Mouse (Mus musculus): ENCODE results near the gene Gm30083. TPM values are rescaled to one million over a fixed set of nuclear protein-coding genes. Genes with fewer than 3 reads are reported as not detected.

Gene Gm30083
- polyA plus RNA-seq, 1 experiment: not detected

- WGBS: 89% methylated on average over 9 of the region's 9 CpGs
- no peak overlapping the region for H3K4me3 ChIP-seq (ENCODE audit: extremely low read depth, insufficient read depth, insufficient read length)
- H3K27me3 ChIP-seq (ENCODE audit: control insufficient read depth, insufficient read depth, low read length): no peaks in the 10 kb centered on the region
- H3K27ac ChIP-seq (ENCODE audit: insufficient read depth, low read length): no peak overlapping the region
- peak in 1 of 2 experiments; percentile 2 for DNase-seq (ENCODE audit: low read depth in 1 of 2, low spot score in 2 of 2)
- H3K36me3 ChIP-seq (ENCODE audit: control insufficient read depth, insufficient read depth, low read length): no peaks in the 10 kb centered on the region
- no peak for TF ChIP-seq CTCF (IDR thresholded peaks at IDR 0.05; ENCODE audit: extremely low read depth, insufficient read depth, insufficient read length, insufficient replicate concordance)
- TF ChIP-seq POLR2A (IDR thresholded peaks at IDR 0.05; ENCODE audit: low read depth, low read length): no peak
- H3K4me1 ChIP-seq (ENCODE audit: control insufficient read depth, insufficient read depth, insufficient read length): no peaks in the 10 kb centered on the region
These were observed 21.9 kb downstream of the Gm30083 start for GRCm38 (mm10) chr14:33993051-33993450.

DNA sequence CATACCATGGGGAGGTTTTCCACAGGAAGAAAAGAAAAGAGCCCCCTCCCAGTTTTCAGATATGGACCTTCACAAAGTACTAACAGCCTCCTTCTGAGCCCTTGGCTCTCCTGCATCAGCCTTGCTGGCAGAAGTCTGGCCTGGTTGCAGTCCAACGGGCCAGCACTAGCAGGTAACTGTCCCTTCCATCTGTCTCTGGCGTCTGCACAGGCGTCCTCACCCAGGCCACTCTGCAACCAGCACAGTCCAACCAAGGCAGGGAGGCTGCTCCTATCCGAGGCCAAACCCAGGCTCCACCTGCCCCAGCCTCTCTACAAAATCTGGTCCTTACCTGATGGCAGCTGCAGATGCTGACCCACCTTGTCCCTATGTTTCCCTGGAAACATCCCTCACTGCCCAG, 23.0 kb downstream of the Gm30083 start:
- Histone ChIP-seq H3K4me3 (ENCODE audit: extremely low read depth, insufficient read depth, insufficient read length) (no peak overlapping the region), H3K27ac (ENCODE audit: insufficient read depth, low read length) (no peak overlapping the region), H3K36me3 (ENCODE audit: control insufficient read depth, insufficient read depth, low read length) (no peaks in the 10 kb centered on the region), H3K27me3 (ENCODE audit: control insufficient read depth, insufficient read depth, low read length) (no peaks in the 10 kb centered on the region), H3K4me1 (ENCODE audit: control insufficient read depth, insufficient read depth, insufficient read length) (no peaks in the 10 kb centered on the region)
- 82% methylated on average over 4 of the region's 4 CpGs for WGBS
- TF ChIP-seq POLR2A (IDR thresholded peaks at IDR 0.05; ENCODE audit: low read depth, low read length) (no peak), CTCF (IDR thresholded peaks at IDR 0.05; ENCODE audit: extremely low read depth, insufficient read depth, insufficient read length, insufficient replicate concordance) (no peak)
- peak in 1 of 2 experiments; percentile 1 for DNase-seq (ENCODE audit: low read depth in 1 of 2, low spot score in 2 of 2)

GRCm38 (mm10) chr14:33989201-33989600, 25.8 kb downstream of the Gm30083 start:
- no peak for TF ChIP-seq CTCF (IDR thresholded peaks at IDR 0.05; ENCODE audit: extremely low read depth, insufficient read depth, insufficient read length, insufficient replicate concordance)
- TF ChIP-seq POLR2A (IDR thresholded peaks at IDR 0.05; ENCODE audit: low read depth, low read length): no peak
- WGBS: 65% methylated on average over 3 of the region's 3 CpGs
- Histone ChIP-seq H3K27me3 (ENCODE audit: control insufficient read depth, insufficient read depth, low read length) (no peaks in the 10 kb centered on the region), H3K36me3 (ENCODE audit: control insufficient read depth, insufficient read depth, low read length) (no peaks in the 10 kb centered on the region), H3K27ac (ENCODE audit: insufficient read depth, low read length) (no peak overlapping the region), H3K4me3 (ENCODE audit: extremely low read depth, insufficient read depth, insufficient read length) (no peak overlapping the region), H3K4me1 (ENCODE audit: control insufficient read depth, insufficient read depth, insufficient read length) (no peaks in the 10 kb centered on the region)
- no peak for DNase-seq (ENCODE audit: low read depth in 1 of 2, low spot score in 2 of 2)

DNA sequence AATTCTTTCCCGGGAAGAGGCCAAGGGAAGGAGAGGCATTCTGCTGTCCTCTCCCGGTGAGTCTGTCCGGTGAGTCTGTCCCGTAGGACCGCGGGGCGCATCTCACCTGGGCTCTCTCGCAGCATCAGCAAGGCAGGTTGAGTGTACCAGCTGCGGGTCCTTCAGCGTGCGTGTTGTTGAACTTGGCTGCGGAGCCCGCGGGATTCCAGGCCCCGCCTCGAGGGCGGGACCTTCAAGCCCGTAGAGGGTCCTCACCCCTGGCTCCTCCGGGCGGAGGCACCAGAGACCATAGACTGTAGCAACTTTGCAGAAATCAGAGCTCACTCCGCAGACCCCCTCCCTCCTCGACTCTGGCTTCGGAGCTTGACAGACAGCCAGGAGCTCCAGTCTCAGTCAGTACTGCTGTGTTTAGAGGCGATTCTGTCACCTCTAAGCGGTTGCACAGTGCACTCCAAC, 36.4 kb downstream of the Gm30083 start, which contains the start of gene Zfp488:
Zfp488 (minus strand) TSS at position 161 of the 456 bp plus-strand sequence.
- no peaks in the 10 kb centered on the region for H3K36me3 ChIP-seq (ENCODE audit: control insufficient read depth, insufficient read depth, low read length)
- H3K4me1 ChIP-seq (ENCODE audit: control insufficient read depth, insufficient read depth, insufficient read length): no peaks in the 10 kb centered on the region
- H3K4me3 ChIP-seq (ENCODE audit: extremely low read depth, insufficient read depth, insufficient read length): no peak within 1 kb of the TSS
- WGBS: 12% methylated on average over 25 of the region's 25 CpGs
- no peaks in the 10 kb centered on the region for H3K27me3 ChIP-seq (ENCODE audit: control insufficient read depth, insufficient read depth, low read length)
- DNase-seq (ENCODE audit: low read depth in 1 of 2, low spot score in 2 of 2): no peak
- no peak within 1 kb of the TSS for H3K27ac ChIP-seq (ENCODE audit: insufficient read depth, low read length)
- no peak for TF ChIP-seq POLR2A (IDR thresholded peaks at IDR 0.05; ENCODE audit: low read depth, low read length)
- TF ChIP-seq CTCF (IDR thresholded peaks at IDR 0.05; ENCODE audit: extremely low read depth, insufficient read depth, insufficient read length, insufficient replicate concordance): no peak

DNA sequence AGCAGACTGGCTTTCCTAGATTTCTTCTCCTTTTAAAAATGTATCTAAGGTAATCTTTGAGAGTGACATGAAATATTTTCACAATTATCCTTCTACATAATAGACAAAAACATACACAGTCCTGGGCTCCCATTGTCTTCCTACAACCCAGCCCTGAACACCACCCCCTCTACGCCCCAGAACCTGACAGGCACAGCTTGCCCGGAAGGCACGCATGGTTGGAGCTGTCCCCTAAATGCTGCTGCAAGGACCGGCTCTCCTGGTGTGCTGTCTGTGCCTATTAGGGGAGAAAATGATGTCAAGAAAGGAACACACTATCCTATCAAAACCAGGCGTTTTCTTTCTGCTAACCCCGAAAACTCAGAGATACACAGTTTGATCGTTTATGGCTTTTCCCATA, 37.2 kb downstream of the Gm30083 start:
- 56% methylated on average over 7 of the region's 7 CpGs for WGBS
- H3K36me3 ChIP-seq (ENCODE audit: control insufficient read depth, insufficient read depth, low read length): no peaks in the 10 kb centered on the region
- H3K4me1 ChIP-seq (ENCODE audit: control insufficient read depth, insufficient read depth, insufficient read length): no peaks in the 10 kb centered on the region
- TF ChIP-seq POLR2A (IDR thresholded peaks at IDR 0.05; ENCODE audit: low read depth, low read length): no peak
- no peak for TF ChIP-seq CTCF (IDR thresholded peaks at IDR 0.05; ENCODE audit: extremely low read depth, insufficient read depth, insufficient read length, insufficient replicate concordance)
- H3K27me3 ChIP-seq (ENCODE audit: control insufficient read depth, insufficient read depth, low read length): no peaks in the 10 kb centered on the region
- no peak for DNase-seq (ENCODE audit: low read depth in 1 of 2, low spot score in 2 of 2)
- H3K4me3 ChIP-seq (ENCODE audit: extremely low read depth, insufficient read depth, insufficient read length): no peak overlapping the region
- H3K27ac ChIP-seq (ENCODE audit: insufficient read depth, low read length): no peak overlapping the region

DNA sequence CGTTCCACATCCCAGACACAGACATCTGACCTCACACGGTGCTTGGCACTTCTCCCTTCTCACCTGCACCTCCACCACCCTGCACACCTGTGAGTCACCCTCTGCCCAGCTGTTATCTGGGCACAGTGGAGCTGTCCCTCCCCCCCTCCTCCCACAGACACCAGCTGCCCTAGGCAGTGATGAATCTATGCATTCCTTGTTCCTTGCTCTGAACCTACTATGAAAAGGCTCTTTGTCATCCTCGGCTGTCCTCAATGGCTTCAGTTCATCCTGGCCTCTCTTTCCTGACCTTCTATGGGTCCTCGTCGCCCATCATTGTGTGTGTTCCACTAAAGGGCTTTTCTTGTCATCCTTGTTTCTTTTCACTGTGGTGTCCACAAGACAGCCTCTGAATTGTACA, 40.2 kb downstream of the Gm30083 start:
- H3K36me3 ChIP-seq (ENCODE audit: control insufficient read depth, insufficient read depth, low read length): no peaks in the 10 kb centered on the region
- H3K4me3 ChIP-seq (ENCODE audit: extremely low read depth, insufficient read depth, insufficient read length): no peak overlapping the region
- H3K27me3 ChIP-seq (ENCODE audit: control insufficient read depth, insufficient read depth, low read length): no peaks in the 10 kb centered on the region
- WGBS: 70% methylated on average over 5 of the region's 5 CpGs
- no peak overlapping the region for H3K27ac ChIP-seq (ENCODE audit: insufficient read depth, low read length)
- no peaks in the 10 kb centered on the region for H3K4me1 ChIP-seq (ENCODE audit: control insufficient read depth, insufficient read depth, insufficient read length)
- no peak for TF ChIP-seq CTCF (IDR thresholded peaks at IDR 0.05; ENCODE audit: extremely low read depth, insufficient read depth, insufficient read length, insufficient replicate concordance)
- TF ChIP-seq POLR2A (IDR thresholded peaks at IDR 0.05; ENCODE audit: low read depth, low read length): no peak
- no peak for DNase-seq (ENCODE audit: low read depth in 1 of 2, low spot score in 2 of 2)

DNA sequence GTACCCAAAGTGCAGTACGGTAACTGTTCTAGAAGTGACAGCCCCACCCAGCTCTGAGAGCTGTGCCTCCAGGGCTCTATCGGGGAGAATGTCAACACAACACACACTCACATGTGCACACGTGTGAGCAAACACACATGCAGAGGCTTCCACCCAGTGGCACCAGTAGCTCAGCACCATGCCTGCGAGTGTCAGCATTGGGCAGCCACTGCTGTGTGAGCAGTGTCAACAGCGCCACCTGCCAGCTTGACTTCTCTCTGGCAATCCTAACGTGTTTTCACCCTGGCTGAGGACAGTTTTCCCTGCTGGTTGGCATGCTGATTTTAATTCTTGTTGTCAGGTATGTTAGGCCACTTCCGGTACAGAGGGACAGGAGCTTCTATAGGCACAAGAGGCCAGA, 42.3 kb downstream of the Gm30083 start:
- Histone ChIP-seq H3K27me3 (ENCODE audit: control insufficient read depth, insufficient read depth, low read length) (no peaks in the 10 kb centered on the region), H3K36me3 (ENCODE audit: control insufficient read depth, insufficient read depth, low read length) (no peaks in the 10 kb centered on the region), H3K4me1 (ENCODE audit: control insufficient read depth, insufficient read depth, insufficient read length) (no peaks in the 10 kb centered on the region), H3K27ac (ENCODE audit: insufficient read depth, low read length) (no peak overlapping the region), H3K4me3 (ENCODE audit: extremely low read depth, insufficient read depth, insufficient read length) (no peak overlapping the region)
- TF ChIP-seq CTCF (IDR thresholded peaks at IDR 0.05; ENCODE audit: extremely low read depth, insufficient read depth, insufficient read length, insufficient replicate concordance) (no peak), POLR2A (IDR thresholded peaks at IDR 0.05; ENCODE audit: low read depth, low read length) (no peak)
- 50% methylated on average over 7 of the region's 7 CpGs for WGBS
- no peak for DNase-seq (ENCODE audit: low read depth in 1 of 2, low spot score in 2 of 2)
